Mouse (Mus musculus) retina, postnatal 1 day (tissue): ENCODE results near the gene Ifi27.
"Not testable (repeated sequence)": the region's sequence is repeated elsewhere in the genome, so short reads cannot be mapped to it uniquely, and the experiment has no call there.

ENCODE experiments used
- DNase-seq: peaks from one replicate; pipeline ENCODE4 v3.0.0-alpha.2; 2012

Ifi27 gene

GRCm38 (mm10) chr12:103433986-103434731 is at the start of gene Ifi27:
Ifi27 (plus strand) TSS chr12:103434211.
- DNase-seq, result no peak

GRCm38 (mm10) chr12:103388505-103389347 is 45.3 kb upstream of the Ifi27 start, which contains the start of gene Otub2:
Otub2 (plus strand) TSS chr12:103388682.
- DNase-seq, result peak; percentile 98

GRCm38 (mm10) chr12:103389348-103389727 is 44.7 kb upstream of the Ifi27 start:
- DNase-seq, result peak; percentile 8

- no peak for DNase-seq
These were observed 44.0 kb upstream of the Ifi27 start for GRCm38 (mm10) chr12:103389982-103390381.

GRCm38 (mm10) chr12:103391098-103391497 is 42.9 kb upstream of the Ifi27 start:
- no peak for DNase-seq

GRCm38 (mm10) chr12:103393528-103393927 is 40.5 kb upstream of the Ifi27 start:
- DNase-seq, result no peak

DNA sequence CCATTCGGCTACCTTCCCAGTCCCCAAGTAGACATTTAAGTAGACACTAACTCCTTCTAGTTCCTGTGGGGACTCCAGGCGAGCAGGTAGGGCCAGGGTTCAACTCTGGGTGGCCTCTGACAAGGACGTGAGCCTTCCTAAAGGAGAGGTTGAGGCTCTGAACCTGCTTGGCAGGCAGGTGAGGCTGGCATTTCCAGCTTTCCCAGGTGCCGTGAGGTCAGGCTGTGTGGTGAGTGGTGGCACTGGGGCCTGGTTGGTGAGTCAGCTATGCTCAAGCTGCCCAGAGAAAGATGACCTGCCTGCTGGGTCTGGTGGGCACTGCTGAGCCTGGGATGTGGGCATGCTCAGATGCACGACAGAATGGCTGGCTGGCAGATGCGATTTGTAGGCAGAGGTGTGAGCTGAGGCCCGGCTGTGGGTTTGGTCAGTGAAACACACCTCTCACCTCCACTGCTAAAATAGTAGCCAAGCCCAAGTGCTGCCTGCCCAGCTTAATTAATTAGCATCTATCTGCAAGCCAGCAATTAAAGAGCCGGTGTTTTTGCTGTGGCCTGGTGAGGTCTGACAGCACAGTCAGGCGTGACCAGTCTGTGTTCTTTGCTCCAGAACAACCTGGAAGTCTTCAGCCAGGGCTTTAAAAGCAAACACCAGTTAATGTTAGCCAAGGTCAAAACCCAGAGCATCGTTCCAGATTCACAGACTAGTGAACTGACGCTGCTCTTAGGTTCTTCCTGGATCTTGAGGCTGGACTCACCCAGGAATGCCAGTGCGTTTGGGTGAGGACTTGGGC is 38.3 kb upstream of the Ifi27 start:
- no peak for DNase-seq

- DNase-seq, result no peak
These were observed 37.3 kb upstream of the Ifi27 start for GRCm38 (mm10) chr12:103396751-103397150.

- no peak for DNase-seq
These were observed 29.9 kb upstream of the Ifi27 start for GRCm38 (mm10) chr12:103404131-103404530.

DNA sequence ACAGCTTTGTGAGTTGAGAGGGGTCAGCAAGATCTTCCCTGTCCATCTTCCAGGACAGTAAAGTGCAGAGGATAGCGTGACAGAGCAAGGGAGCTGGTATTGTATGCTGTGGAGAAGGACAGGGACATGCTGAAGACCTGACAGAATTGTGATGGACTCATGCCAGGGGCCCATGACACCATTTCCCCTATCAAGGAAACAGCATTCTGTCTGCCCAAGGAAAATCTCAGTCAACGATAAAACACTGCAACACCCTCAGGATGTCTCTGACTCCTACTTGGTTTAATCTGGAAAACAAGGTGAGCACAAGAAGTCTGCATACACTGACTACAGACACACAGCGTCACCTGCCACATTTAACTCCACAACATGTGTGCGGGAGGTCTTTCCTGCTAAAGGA is 26.3 kb upstream of the Ifi27 start, which contains the start of gene 9330161L09Rik:
9330161L09Rik (minus strand) TSS at position 101 of the 400 bp plus-strand sequence.
- DNase-seq, result no peak

DNA sequence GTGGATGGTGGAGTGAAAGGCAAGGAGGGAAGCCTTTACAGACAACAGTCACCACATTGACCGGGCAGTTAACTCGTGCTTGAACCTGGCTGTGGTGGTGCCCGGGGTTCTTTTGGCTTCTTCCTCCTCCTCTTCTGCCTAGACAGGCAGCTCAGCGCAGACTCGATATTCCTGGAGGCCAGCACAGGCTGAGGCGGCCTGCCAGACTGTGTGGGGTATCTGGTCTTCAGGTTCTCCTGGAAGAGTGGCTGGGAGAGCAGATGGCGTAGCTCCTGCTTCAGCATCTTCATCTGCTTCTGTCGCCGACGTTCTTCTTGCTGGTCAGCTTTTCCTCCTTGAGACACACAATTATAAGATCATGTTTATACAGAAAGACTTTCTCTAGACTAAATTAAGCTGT is 25.9 kb upstream of the Ifi27 start:
- no peak for DNase-seq

DNA sequence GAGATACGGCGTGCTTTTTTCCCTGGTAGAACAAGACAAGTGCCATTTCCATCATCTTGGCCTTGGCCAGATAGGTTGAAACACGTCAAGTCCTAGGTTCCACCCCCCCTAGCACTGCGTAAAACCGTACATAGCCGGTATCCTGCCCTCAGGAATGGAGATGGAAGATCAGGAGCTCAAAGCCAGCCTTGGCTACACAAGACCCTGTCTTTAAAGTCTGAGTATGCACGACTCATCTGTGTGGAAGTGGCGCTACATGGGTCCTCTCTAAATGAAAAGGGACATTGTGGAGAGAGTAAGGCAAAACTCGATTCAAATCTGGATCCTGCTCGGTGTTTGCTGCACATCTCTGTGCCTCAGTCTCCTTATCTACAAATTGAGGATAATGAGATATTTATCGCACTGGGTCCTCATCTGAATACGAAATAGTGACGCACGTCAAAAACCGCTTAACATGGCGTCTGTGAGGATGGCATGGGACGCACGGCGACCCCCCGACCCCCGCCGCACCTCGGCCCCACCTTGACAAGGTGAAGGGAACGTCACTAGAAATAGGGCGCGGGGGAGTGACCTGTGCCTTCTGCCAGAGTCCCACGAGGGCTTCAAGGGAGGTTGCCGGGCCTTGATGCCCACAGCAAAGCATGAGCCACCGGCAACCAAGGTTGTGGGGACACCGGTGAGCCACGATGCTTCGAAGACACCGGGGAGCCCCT is 8.8 kb upstream of the Ifi27 start:
- no peak for DNase-seq

- peak; percentile 99 for DNase-seq
These were observed 8.1 kb upstream of the Ifi27 start, which contains the start of gene Ddx24 for GRCm38 (mm10) chr12:103425729-103426470. Ddx24 (minus strand) TSS chr12:103425830.

GRCm38 (mm10) chr12:103426710-103427109 is 7.3 kb upstream of the Ifi27 start:
- no peak for DNase-seq

GRCm38 (mm10) chr12:103433430-103433829 is 581 bp upstream of the Ifi27 start:
- no peak for DNase-seq

DNA sequence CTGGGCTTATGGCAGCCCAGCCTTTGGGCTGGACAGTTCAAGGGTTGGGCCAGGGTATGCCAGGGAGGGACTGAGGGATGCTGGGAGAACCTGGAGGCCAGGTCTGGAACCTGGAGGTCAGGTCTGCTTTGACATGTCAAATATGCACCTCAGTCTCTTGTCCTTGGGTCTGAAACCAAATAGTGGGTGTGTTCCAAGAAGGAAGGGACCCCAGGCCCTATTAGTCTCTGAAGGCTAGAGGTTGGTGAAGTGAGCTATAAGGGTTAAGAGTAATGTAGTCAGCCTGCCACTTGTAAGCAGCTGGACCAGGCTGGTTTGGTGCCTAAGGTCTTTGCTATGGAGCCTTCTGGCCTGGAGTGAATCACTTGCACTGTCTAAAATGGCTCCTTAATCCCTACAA is 850 bp downstream of the Ifi27 start:
- no peak for DNase-seq

DNA sequence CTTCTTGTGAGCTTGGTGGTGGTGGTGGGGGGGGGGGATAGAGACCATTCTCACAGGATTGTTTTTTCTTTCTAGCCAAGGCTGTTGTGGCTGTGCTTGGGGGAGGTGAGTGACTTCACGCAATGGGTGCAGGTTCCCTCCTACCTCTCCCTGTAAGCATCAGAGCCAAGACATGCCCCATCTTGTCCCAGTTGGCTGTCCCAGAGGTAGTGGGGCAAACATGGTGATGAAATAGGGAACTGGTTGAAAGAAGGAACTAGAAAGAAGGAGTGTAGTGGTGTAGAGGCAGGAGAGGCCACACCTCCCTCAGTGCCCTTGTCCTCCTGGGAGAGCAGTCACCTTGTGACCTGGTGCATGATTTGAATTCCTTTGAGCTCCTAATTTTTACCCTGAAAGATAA is 3.6 kb downstream of the Ifi27 start:
- DNase-seq, result no peak

DNA sequence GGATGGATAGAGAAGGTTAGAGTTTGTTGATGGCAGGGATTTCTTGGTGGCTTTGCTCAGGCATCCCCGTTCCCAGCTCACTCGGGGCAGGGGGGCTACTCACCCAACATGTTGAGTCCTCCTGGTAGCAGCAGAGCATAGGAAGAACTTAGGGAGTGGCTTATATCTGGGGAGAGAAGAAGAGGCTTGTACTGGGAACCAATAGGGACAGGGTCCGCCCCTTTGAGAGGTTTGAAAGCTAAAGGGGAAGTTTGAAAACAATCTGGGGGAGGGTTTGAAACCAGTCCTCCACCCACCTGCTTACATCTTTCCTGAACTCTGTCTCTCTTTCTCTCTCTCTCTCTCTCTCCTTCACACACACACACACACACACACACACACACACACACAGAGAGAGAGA is 9.5 kb downstream of the Ifi27 start, which contains the start of gene Ifi27l2a:
Ifi27l2a (minus strand) TSS at position 157 of the 400 bp plus-strand sequence.
- no peak for DNase-seq

DNA sequence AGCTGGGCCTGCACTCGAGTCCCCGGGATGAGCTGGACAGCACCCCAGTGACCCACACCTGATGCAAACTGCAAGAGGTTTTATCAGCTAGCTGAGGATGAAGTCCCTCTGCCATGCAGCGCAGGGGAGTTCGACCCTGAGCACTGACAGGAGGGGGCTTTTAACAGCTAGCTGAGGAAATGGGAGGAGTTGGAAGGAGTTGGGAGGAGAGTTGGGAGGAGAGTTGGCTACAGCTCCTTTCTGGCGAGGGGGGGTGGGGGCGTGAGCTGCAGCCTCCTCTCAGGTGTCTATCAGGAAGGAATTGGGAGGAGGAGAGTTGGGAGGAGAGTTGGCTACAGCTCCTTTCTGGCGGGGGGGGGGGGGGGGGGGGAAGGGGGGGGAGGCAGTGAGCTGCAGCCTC is 10.2 kb downstream of the Ifi27 start:
- DNase-seq, result not testable (repeated sequence)

- DNase-seq, result no peak
These were observed 11.0 kb downstream of the Ifi27 start for GRCm38 (mm10) chr12:103445060-103445459.

DNA sequence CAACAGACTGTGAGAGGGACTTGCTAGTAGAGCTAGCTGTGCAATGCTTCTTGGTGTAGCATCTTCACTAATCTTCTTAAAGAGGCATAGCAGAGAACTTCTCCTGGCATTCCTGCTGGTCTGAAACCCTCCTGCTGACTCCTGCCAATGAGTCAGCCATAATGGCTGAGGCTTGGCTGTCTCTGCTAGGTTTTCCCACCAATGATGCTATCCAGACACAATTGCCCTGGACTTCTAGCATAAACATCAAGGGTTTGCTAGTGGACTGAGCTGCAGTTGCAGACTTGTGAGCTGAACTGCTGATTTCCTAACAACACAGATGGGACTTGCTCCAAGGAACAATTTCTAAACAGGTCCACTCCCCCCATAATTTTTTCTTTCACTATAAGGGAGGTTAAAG is 19.4 kb downstream of the Ifi27 start:
- DNase-seq, result no peak
